Mouse (Mus musculus): ENCODE data around the gene Ccl9.

DNA sequence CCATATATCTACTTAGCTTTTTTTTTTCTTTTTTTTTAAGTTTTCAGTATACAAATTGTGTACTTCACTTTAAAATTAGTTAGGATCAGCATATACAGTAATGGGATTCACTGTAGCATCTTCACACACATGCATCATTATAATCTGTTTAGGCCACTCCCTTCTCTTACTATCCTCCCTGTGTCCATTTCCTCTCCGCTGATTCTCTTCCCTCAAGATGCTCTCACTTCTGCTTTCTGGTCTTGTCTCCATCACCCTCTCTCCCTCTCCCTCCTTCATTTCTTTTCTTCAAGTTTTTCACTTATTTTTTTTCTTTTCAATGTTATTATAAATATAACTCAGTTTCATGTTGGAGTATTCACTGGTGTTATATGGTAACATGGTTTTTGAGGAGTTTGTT, 40.6 kb upstream of the Ccl9 start:
- TF ChIP-seq POLR2A (IDR thresholded peaks at IDR 0.05; ENCODE audit: extremely low read depth, insufficient read depth, low read length) (no peak), CTCF (IDR thresholded peaks at IDR 0.05; ENCODE audit: low read depth, low read length) (no peak)
